Mouse (Mus musculus): Measurements from ENCODE around the gene Gm20708. TPM values are rescaled to one million over a fixed set of nuclear protein-coding genes. Genes with fewer than 3 reads are reported as not detected.
A peak's percentile ranks its signal among the peaks of the same experiment; 100 is the strongest.

Gm20708 gene
- polyA plus RNA-seq, 1 experiment from 2014 or later = 0.53 TPM

- no peak for ATAC-seq (ENCODE audit: insufficient read depth, low FRiP score, low read depth)
- Histone ChIP-seq H3K36me3 (no peaks in the 10 kb centered on the region), H3K4me2 (no peak overlapping the region), H3K27me3 (replicated peaks) (no peaks in the 10 kb centered on the region), H3K9me3 (no peaks in the 10 kb centered on the region), H3K4me1 (peaks cover 17% of the 10 kb centered on the region), H3K9ac (no peak overlapping the region), H3K27ac (no peak overlapping the region), H3K4me3 (replicated peaks) (no peak overlapping the region)
- WGBS = 80% methylated on average over 2 of the region's 2 CpGs
These were observed 34.0 kb downstream of the Gm20708 start for GRCm38 (mm10) chr11:117843434-117843833.

DNA sequence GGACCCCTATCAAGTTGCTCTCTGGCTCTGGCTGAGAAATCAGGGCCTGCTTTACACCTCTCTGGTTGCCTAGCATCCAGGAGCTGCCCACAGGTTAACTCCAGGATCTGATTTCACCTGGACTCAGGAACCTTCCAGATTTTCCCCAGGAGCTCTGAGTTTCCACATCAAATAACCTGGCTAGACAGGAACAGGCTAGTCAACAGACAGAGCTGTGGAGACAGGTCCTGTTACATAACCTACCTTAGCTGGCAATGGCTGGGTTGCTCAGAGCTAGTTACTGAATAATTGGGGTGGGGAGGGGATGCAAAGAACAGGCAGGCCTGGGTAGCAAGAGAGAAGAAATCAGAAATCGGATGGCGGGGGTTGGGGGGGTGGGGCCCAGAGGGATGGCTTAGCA is 35.5 kb downstream of the Gm20708 start:
- peaks cover 21% of the 10 kb centered on the region for H3K4me1 ChIP-seq
- no peak overlapping the region for H3K4me2 ChIP-seq
- H3K4me3 ChIP-seq (replicated peaks) = no peak overlapping the region
- H3K9me3 ChIP-seq = no peaks in the 10 kb centered on the region
- no peak for ATAC-seq (ENCODE audit: insufficient read depth, low FRiP score, low read depth)
- H3K9ac ChIP-seq = no peak overlapping the region
- H3K36me3 ChIP-seq = no peaks in the 10 kb centered on the region
- H3K27ac ChIP-seq = no peak overlapping the region
- no peaks in the 10 kb centered on the region for H3K27me3 ChIP-seq (replicated peaks)
- WGBS = 54% methylated on average over 2 of the region's 2 CpGs

DNA sequence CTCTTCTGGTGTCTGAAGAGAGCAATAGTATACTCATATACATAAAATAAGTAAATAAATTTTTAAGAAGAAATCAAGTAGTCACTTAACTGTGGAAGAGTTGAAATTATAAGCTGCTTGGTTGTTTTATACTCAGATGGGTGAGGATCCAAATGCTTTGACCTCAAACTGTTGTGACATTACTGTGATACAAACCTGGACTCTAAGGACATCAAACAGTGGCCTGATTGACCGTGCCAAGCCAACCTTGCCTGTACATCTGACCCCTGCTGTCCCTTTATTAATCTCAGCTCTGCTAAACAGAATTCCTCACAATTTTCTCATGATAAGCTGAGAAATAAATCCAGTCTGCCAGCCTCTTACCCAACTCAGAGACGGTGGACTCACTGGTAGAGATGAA is 36.2 kb downstream of the Gm20708 start:
- no peaks in the 10 kb centered on the region for H3K36me3 ChIP-seq
- no peaks in the 10 kb centered on the region for H3K9me3 ChIP-seq
- no peak overlapping the region for H3K27ac ChIP-seq
- no peaks in the 10 kb centered on the region for H3K27me3 ChIP-seq (replicated peaks)
- 77% methylated on average over 2 of the region's 2 CpGs for WGBS
- no peak overlapping the region for H3K9ac ChIP-seq
- ATAC-seq (ENCODE audit: insufficient read depth, low FRiP score, low read depth) = no peak
- H3K4me1 ChIP-seq = peaks cover 27% of the 10 kb centered on the region
- H3K4me3 ChIP-seq (replicated peaks) = no peak overlapping the region
- H3K4me2 ChIP-seq = no peak overlapping the region

GRCm38 (mm10) chr11:117846640-117847039 is 37.2 kb downstream of the Gm20708 start:
- no peaks in the 10 kb centered on the region for H3K9me3 ChIP-seq
- 43% methylated on average over 5 of the region's 5 CpGs for WGBS
- H3K9ac ChIP-seq = no peak overlapping the region
- H3K4me2 ChIP-seq = no peak overlapping the region
- no peak overlapping the region for H3K27ac ChIP-seq
- peaks cover 32% of the 10 kb centered on the region for H3K4me1 ChIP-seq
- H3K4me3 ChIP-seq (replicated peaks) = no peak overlapping the region
- H3K36me3 ChIP-seq = 0 out of 2 replicates have a peak, but pooled peaks cover 2% of the 10 kb centered on the region
- H3K27me3 ChIP-seq (replicated peaks) = no peaks in the 10 kb centered on the region
- 0 out of 2 replicates have a peak, but pooled peaks have one; percentile 4 for ATAC-seq (ENCODE audit: insufficient read depth, low FRiP score, low read depth)

DNA sequence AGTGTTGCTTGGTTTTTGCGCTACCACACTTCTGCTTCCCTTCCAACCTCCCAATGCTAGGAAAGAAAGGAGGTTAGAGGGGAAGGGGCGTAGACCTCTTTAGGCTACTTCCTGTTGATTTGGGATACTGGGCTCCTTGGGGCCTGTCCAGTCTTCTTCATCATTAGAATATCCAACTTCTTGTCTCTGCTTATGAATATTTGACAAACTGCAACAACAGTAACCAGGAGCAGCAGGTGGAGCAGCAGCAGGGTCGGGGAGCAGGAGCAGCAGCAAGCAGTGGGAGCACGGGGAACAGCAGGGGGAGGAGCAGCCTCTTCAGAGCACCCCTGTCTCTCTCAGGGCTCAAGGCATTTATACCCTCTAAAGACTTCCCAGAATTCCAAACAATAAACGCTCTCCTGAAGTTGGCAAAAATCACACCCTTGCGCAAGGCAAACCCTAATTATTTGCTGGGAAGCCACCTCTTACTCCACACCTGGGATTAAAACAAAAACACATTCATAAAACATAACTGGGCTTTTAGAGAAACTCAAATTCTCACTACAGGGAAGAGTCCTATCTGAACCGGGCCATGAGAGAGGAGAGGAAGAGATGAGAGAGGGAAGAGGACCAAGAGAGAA is 38.2 kb downstream of the Gm20708 start:
- Histone ChIP-seq H3K4me2 (peak overlapping the region; percentile 89), H3K9me3 (no peaks in the 10 kb centered on the region), H3K36me3 (peaks cover 10% of the 10 kb centered on the region), H3K9ac (peak overlapping the region; percentile 84; the same call in 1 of the 2 replicates), H3K27ac (peak overlapping the region; percentile 99), H3K4me3 (replicated peaks) (peak overlapping the region; percentile 71), H3K27me3 (replicated peaks) (no peaks in the 10 kb centered on the region), H3K4me1 (peaks cover 32% of the 10 kb centered on the region)
- no peak for ATAC-seq (ENCODE audit: insufficient read depth, low FRiP score, low read depth)
- WGBS = 70% methylated on average over 7 of the region's 7 CpGs

DNA sequence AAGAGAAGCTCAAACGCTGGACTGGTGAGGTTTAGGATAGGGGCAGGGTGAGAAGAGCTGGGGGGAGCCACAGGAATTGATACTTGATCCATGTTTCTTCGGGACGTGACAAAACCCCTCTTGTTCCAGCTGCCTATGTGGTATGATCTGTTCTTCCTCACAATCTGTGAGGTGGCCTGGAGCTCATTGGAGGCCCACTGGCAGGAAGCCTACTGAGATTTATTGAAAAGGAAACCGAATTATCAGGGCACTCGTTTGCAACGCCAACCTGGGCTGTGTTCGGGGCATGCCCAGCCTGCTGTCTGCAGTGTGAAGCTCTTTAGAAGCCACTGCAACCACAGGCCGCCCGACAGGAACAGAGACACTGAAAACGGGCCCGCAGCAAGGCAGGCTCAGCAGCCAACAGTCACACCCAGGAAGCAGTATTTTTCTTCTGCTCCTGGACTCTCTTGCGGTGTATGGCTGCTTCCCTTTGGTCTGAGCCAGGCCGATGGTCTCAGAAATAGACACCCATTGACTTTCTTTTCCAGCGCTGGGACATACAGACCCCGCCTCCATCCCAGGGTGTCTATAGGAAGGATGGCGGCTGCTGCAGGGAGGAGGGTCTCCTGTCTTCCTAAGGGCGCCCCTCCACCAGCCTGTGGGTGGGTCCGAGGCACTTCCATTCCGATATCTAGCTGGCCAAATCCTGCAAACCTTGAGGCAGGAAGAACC is 39.0 kb downstream of the Gm20708 start:
- no peaks in the 10 kb centered on the region for H3K9me3 ChIP-seq
- peak overlapping the region; percentile 89 for H3K4me2 ChIP-seq
- peak overlapping the region; percentile 99 for H3K27ac ChIP-seq
- peaks cover 16% of the 10 kb centered on the region for H3K36me3 ChIP-seq
- peak; percentile 65 for ATAC-seq (ENCODE audit: insufficient read depth, low FRiP score, low read depth)
- no peaks in the 10 kb centered on the region for H3K27me3 ChIP-seq (replicated peaks)
- peaks cover 32% of the 10 kb centered on the region for H3K4me1 ChIP-seq
- peak overlapping the region; percentile 84 for H3K9ac ChIP-seq
- peak overlapping the region; percentile 71 for H3K4me3 ChIP-seq (replicated peaks)
- 6% methylated on average over 19 of the region's 19 CpGs for WGBS

GRCm38 (mm10) chr11:117848985-117849671 is 39.7 kb downstream of the Gm20708 start, which contains the start of gene Birc5:
Gene Birc5 (plus strand): TSS chr11:117849251.
- ATAC-seq (ENCODE audit: insufficient read depth, low FRiP score, low read depth) = peak; percentile 95
- Histone ChIP-seq H3K27ac (peak within 1 kb of the TSS; percentile 99), H3K9ac (peak within 1 kb of the TSS; percentile 84), H3K9me3 (no peaks in the 10 kb centered on the region), H3K4me2 (peak within 1 kb of the TSS; percentile 89), H3K4me1 (peaks cover 32% of the 10 kb centered on the region), H3K4me3 (replicated peaks) (peak within 1 kb of the TSS; percentile 71), H3K27me3 (replicated peaks) (no peaks in the 10 kb centered on the region), H3K36me3 (peaks cover 22% of the 10 kb centered on the region)
- under 1% methylated on average over 51 of the region's 51 CpGs for WGBS

- Histone ChIP-seq H3K9ac (no peak overlapping the region), H3K36me3 (peaks cover 53% of the 10 kb centered on the region), H3K4me1 (peaks cover 22% of the 10 kb centered on the region), H3K4me2 (no peak overlapping the region), H3K9me3 (no peaks in the 10 kb centered on the region), H3K27ac (no peak overlapping the region), H3K4me3 (replicated peaks) (no peak overlapping the region), H3K27me3 (replicated peaks) (no peaks in the 10 kb centered on the region)
- 78% methylated on average over 3 of the region's 3 CpGs for WGBS
- ATAC-seq (ENCODE audit: insufficient read depth, low FRiP score, low read depth) = no peak
These were observed 43.4 kb downstream of the Gm20708 start for GRCm38 (mm10) chr11:117852875-117853274.

GRCm38 (mm10) chr11:117854241-117854640 is 44.8 kb downstream of the Gm20708 start:
- Histone ChIP-seq H3K4me3 (replicated peaks) (no peak overlapping the region), H3K4me1 (peaks cover 18% of the 10 kb centered on the region), H3K27me3 (replicated peaks) (no peaks in the 10 kb centered on the region), H3K9ac (no peak overlapping the region), H3K36me3 (peaks cover 53% of the 10 kb centered on the region), H3K9me3 (no peaks in the 10 kb centered on the region), H3K4me2 (no peak overlapping the region), H3K27ac (no peak overlapping the region)
- no peak for ATAC-seq (ENCODE audit: insufficient read depth, low FRiP score, low read depth)
- WGBS = 90% methylated on average over 9 of the region's 9 CpGs

GRCm38 (mm10) chr11:117855360-117855759 is 45.9 kb downstream of the Gm20708 start:
- H3K36me3 ChIP-seq = peaks cover 53% of the 10 kb centered on the region

GRCm38 (mm10) chr11:117855975-117856374 is 46.5 kb downstream of the Gm20708 start:
- Histone ChIP-seq H3K9me3 (no peaks in the 10 kb centered on the region), H3K4me1 (0 out of 2 replicates have a peak, but pooled peaks cover 5% of the 10 kb centered on the region), H3K27ac (no peak overlapping the region), H3K4me3 (replicated peaks) (no peak overlapping the region), H3K27me3 (replicated peaks) (peaks cover 14% of the 10 kb centered on the region), H3K9ac (no peak overlapping the region), H3K36me3 (peaks cover 53% of the 10 kb centered on the region), H3K4me2 (no peak overlapping the region)
- 65% methylated on average over 1 of the region's 1 CpGs for WGBS
- no peak for ATAC-seq (ENCODE audit: insufficient read depth, low FRiP score, low read depth)

More at GRCm38 (mm10) chr11:117855360-117855759, 45.9 kb downstream of the Gm20708 start:
- Histone ChIP-seq H3K4me1 (peaks cover 7% of the 10 kb centered on the region), H3K4me3 (replicated peaks) (no peak overlapping the region), H3K27me3 (replicated peaks) (peaks cover 8% of the 10 kb centered on the region), H3K27ac (no peak overlapping the region), H3K9ac (no peak overlapping the region), H3K4me2 (no peak overlapping the region), H3K9me3 (no peaks in the 10 kb centered on the region)
- 94% methylated on average over 5 of the region's 5 CpGs for WGBS
- ATAC-seq (ENCODE audit: insufficient read depth, low FRiP score, low read depth) = no peak

GRCm38 (mm10) chr11:117857462-117857861 is 48.0 kb downstream of the Gm20708 start:
- WGBS = 91% methylated on average over 10 of the region's 10 CpGs
- Histone ChIP-seq H3K27me3 (replicated peaks) (peaks cover 19% of the 10 kb centered on the region), H3K9me3 (no peaks in the 10 kb centered on the region), H3K27ac (no peak overlapping the region), H3K36me3 (peaks cover 46% of the 10 kb centered on the region), H3K4me3 (replicated peaks) (no peak overlapping the region), H3K4me2 (no peak overlapping the region), H3K4me1 (0 out of 2 replicates have a peak, but pooled peaks cover 2% of the 10 kb centered on the region), H3K9ac (no peak overlapping the region)
- no peak for ATAC-seq (ENCODE audit: insufficient read depth, low FRiP score, low read depth)

Data from stomach, embryonic 15.5 days (tissue).